Mouse (Mus musculus) liver, embryonic 11.5 days (tissue): ENCODE data around the gene Pdcd2l. TPM values are rescaled to one million over a fixed set of nuclear protein-coding genes. Genes with fewer than 3 reads are reported as not detected.

ENCODE experiments used
- ATAC-seq: fragments of 200-750 bp; cut with Nextera tagmentation; replicated peaks from 2 replicates; pipeline ENCODE4 v1.8.0; 2017; ENCODE audit warnings: moderate number of reproducible peaks, mild to moderate bottlenecking, moderate TSS enrichment, moderate library complexity; ENCODE audit not compliant: low FRiP score
- DNase-seq: peaks from one replicate; pipeline ENCODE4 v3.0.0-alpha.2; 2017; ENCODE audit warnings: low spot score
- H3K27ac ChIP-seq: fragments of 300-500 bp; sonication (generic); 2 replicates; pipeline ENCODE4 v1.5.1; 2014; ENCODE audit warnings: mild to moderate bottlenecking, low read depth, low read length, control low read depth
- H3K27me3 ChIP-seq: fragments of 300-500 bp; sonication (generic); replicated peaks from 2 replicates; pipeline ENCODE4 v1.6.1; 2014; ENCODE audit warnings: low read length, mixed read lengths; ENCODE audit not compliant: control insufficient read depth, insufficient read depth
- H3K36me3 ChIP-seq: fragments of 300-500 bp; sonication (generic); 2 replicates; pipeline ENCODE4 v1.6.1; 2014; ENCODE audit warnings: mild to moderate bottlenecking, low read length, moderate library complexity, mixed read lengths; ENCODE audit not compliant: control insufficient read depth, insufficient read depth
- H3K4me1 ChIP-seq: fragments of 300-500 bp; sonication (generic); replicated peaks from 2 replicates; pipeline ENCODE4 v1.6.1; 2014; ENCODE audit warnings: low read length, mixed read lengths; ENCODE audit not compliant: control insufficient read depth, insufficient read depth
- H3K4me2 ChIP-seq: fragments of 300-500 bp; sonication (generic); 2 replicates; pipeline ENCODE4 v1.6.1; 2014; ENCODE audit warnings: mild to moderate bottlenecking, control low read depth, moderate library complexity
- H3K4me3 ChIP-seq: fragments of 300-500 bp; sonication (generic); 2 replicates; pipeline ENCODE4 v1.5.1; 2014; ENCODE audit warnings: low read depth, low read length, control low read depth
- H3K9ac ChIP-seq: fragments of 300-500 bp; sonication (generic); 2 replicates; pipeline ENCODE4 v1.6.1; 2014; ENCODE audit warnings: low read depth, low read length, control low read depth
- H3K9me3 ChIP-seq: fragments of 300-500 bp; sonication (generic); 2 replicates; pipeline ENCODE4 v1.6.1; 2016; ENCODE audit warnings: low read length, inconsistent platforms, mixed read lengths; ENCODE audit not compliant: control insufficient read depth
- WGBS: fragments of 180-500 bp; shearing (Covaris S2); extraction: QIAGEN DNeasy Blood & Tissue Kit; methylation state at CpG from one replicate; pipeline ENCODE4 v1.1.7; 2014; 5-methylcytosine and 5-hydroxymethylcytosine counted together
- polyA plus RNA-seq: library from polyadenylated mRNA; unstranded; fragments of >200 nt; fragmentation: Nextera tagmentation; extraction: Ambion mirVana; gene quantifications from 2 replicates; pipeline ENCODE4 v1.2.1, GENCODE M21; 2014

Pdcd2l gene
- polyA plus RNA-seq, 1 experiment from 2014 or later: 62.8 TPM

- H3K4me2 ChIP-seq: no peak overlapping the region
- no peak overlapping the region for H3K4me3 ChIP-seq
- peaks cover 52% of the 10 kb centered on the region for H3K36me3 ChIP-seq
- DNase-seq (no peak), ATAC-seq (no peak)
- no peaks in the 10 kb centered on the region for H3K27me3 ChIP-seq
- no peaks in the 10 kb centered on the region for H3K9me3 ChIP-seq
- no peak overlapping the region for H3K27ac ChIP-seq
- H3K9ac ChIP-seq: no peak overlapping the region
- H3K4me1 ChIP-seq: no peaks in the 10 kb centered on the region
- 89% methylated on average over 13 of the region's 13 CpGs for WGBS
Observed at GRCm38 (mm10) chr7:34141123-34141522, 55.3 kb downstream of the Pdcd2l start.

- Histone ChIP-seq H3K9me3 (no peaks in the 10 kb centered on the region), H3K4me1 (no peaks in the 10 kb centered on the region), H3K4me2 (no peak overlapping the region), H3K27me3 (peaks cover under 1% of the 10 kb centered on the region; the same call in 1 of the 2 replicates), H3K9ac (no peak overlapping the region), H3K27ac (no peak overlapping the region), H3K4me3 (no peak overlapping the region), H3K36me3 (peaks cover 41% of the 10 kb centered on the region)
- 75% methylated on average over 6 of the region's 6 CpGs for WGBS
- ATAC-seq (peak; percentile 40; the same call in 1 of the 2 replicates), DNase-seq (no peak)
Observed at GRCm38 (mm10) chr7:34139493-34139892, 57.0 kb downstream of the Pdcd2l start.

Other genes starting within 250 kb of the Pdcd2l start
- gene Scgb2b27, start 182.7 kb downstream of the Pdcd2l start, polyA plus RNA-seq: not detected in 2 replicates
- gene Scgb1b27, start 175.2 kb downstream of the Pdcd2l start, polyA plus RNA-seq: not detected in 2 replicates
- gene Scgb1b30, start 101.2 kb downstream of the Pdcd2l start, polyA plus RNA-seq: not detected in 2 replicates
- 2.2 and 3.4 TPM in 2 replicates for gene Wtip, start 63.4 kb downstream of the Pdcd2l start, polyA plus RNA-seq
- 226 and 253 TPM in 2 replicates for gene Uba2, start 27.1 kb downstream of the Pdcd2l start, polyA plus RNA-seq
- gene Gpi1, start 33.7 kb upstream of the Pdcd2l start, polyA plus RNA-seq: 489 and 511 TPM in 2 replicates
- not detected in 2 replicates for gene Gm6096, start 54.4 kb upstream of the Pdcd2l start, polyA plus RNA-seq
- gene 4931406P16Rik, start 116.9 kb upstream of the Pdcd2l start, polyA plus RNA-seq: 28.7 and 32.6 TPM in 2 replicates
- 44.3 TPM in 2 replicates for gene Lsm14a, start 196.7 kb upstream of the Pdcd2l start, polyA plus RNA-seq